Mouse (Mus musculus): ENCODE data around the gene Bmt2. TPM values are rescaled to one million over a fixed set of nuclear protein-coding genes. Genes with fewer than 3 reads are reported as not detected.

Gene Bmt2
- total and polyA plus RNA-seq, 3 experiments = 12.8 to 59.2 (median 17.6) TPM

- no peak for DNase-seq (ENCODE audit: extremely low read depth)
- Histone ChIP-seq H3K27me3 (replicated peaks) (no peaks in the 10 kb centered on the region), H3K4me3 (replicated peaks in 1 of 3; ENCODE audit: low read depth in 2 of 3, low read length in 2 of 3, poor library complexity in 1 of 3) (no peak overlapping the region), H3K36me3 (replicated peaks in 1 of 2; ENCODE audit: control insufficient read depth in 1 of 2, insufficient read depth in 1 of 2, low read length in 1 of 2) (peaks cover 30 to 70% of the 10 kb centered on the region in 2 experiments), H3K27ac (ENCODE audit: insufficient read depth, low read depth) (no peak overlapping the region), H3K4me1 (ENCODE audit: control insufficient read depth in 1 of 2, insufficient read depth in 2 of 2) (peaks cover 0 to 4% of the 10 kb centered on the region in 2 experiments; a peak in 1 of 4 replicates), H3K4me2 (ENCODE audit: insufficient read depth, low read depth, poor library complexity, severe bottlenecking) (no peak overlapping the region), H3K79me2 (replicated peaks; ENCODE audit: control insufficient read depth, extremely low read depth, insufficient read depth, poor library complexity, severe bottlenecking) (peaks cover 16% of the 10 kb centered on the region), H3K9ac (ENCODE audit: insufficient read depth, low read depth) (no peak overlapping the region), H3K9me3 (replicated peaks; ENCODE audit: low read length) (no peaks in the 10 kb centered on the region)
- dilution Hi-C loops (cut with MboI; ENCODE audit: extremely low pct_ligation_motif_present, extremely low pct_unique_long_range_greater_than_20kb, low sequenced_read_pairs) (no loop called here), in situ Hi-C loops (cut with MboI; ENCODE audit: low pct_ligation_motif_present, low pct_unique_long_range_greater_than_20kb, low sequenced_read_pairs) (no loop called here)
- TF ChIP-seq NELFE (IDR thresholded peaks at IDR 0.05; ENCODE audit: low read depth, low read length) = no peak
- no peak for TF ChIP-seq POLR2A (IDR thresholded peaks at IDR 0.05; ENCODE audit: low read depth, low read length)
- TF ChIP-seq HCFC1 (IDR thresholded peaks at IDR 0.05; ENCODE audit: low read depth, low read length) = no peak
- TF ChIP-seq ETS1 (conservative IDR thresholded peaks at IDR 0.05; ENCODE audit: low read depth, low read length) = no peak
- no peak for TF ChIP-seq CHD1 (IDR thresholded peaks at IDR 0.05; ENCODE audit: low read depth, low read length)
- no peak for TF ChIP-seq CTCF (conservative IDR thresholded peaks at IDR 0.05 in 1 of 2, IDR thresholded peaks at IDR 0.05 in 1 of 2; ENCODE audit: low read depth in 2 of 2, low read length in 2 of 2)
- TF ChIP-seq TBP (conservative IDR thresholded peaks at IDR 0.05; ENCODE audit: low read depth, low read length) = no peak
- no peak for TF ChIP-seq ELF1 (IDR thresholded peaks at IDR 0.05; ENCODE audit: low read depth, low read length)
- no peak for TF ChIP-seq ZKSCAN1 (IDR thresholded peaks at IDR 0.05; ENCODE audit: borderline replicate concordance, low read depth, low read length)
- no peak for TF ChIP-seq GABPA (IDR thresholded peaks at IDR 0.05; ENCODE audit: insufficient replicate concordance, low read depth, low read length)
- no peak for TF ChIP-seq MXI1 (IDR thresholded peaks at IDR 0.05; ENCODE audit: low read depth, low read length)
- TF ChIP-seq TCF12 (IDR thresholded peaks at IDR 0.05; ENCODE audit: low read depth, low read length) = no peak
- no peak for TF ChIP-seq MAX (IDR thresholded peaks at IDR 0.05; ENCODE audit: low read length)
- no peak for TF ChIP-seq JUND (conservative IDR thresholded peaks at IDR 0.05; ENCODE audit: low read depth, low read length)
- TF ChIP-seq PAX5 (IDR thresholded peaks at IDR 0.05; ENCODE audit: low read length) = no peak
- TF ChIP-seq RCOR1 (conservative IDR thresholded peaks at IDR 0.05; ENCODE audit: low read depth, low read length) = no peak
- TF ChIP-seq NRF1 (IDR thresholded peaks at IDR 0.05; ENCODE audit: low read depth, low read length) = no peak
- TF ChIP-seq SIN3A (IDR thresholded peaks at IDR 0.05; ENCODE audit: low read length) = no peak
These were observed 91.2 kb downstream of the Bmt2 start for GRCm38 (mm10) chr6:13586560-13586959.

- H3K4me3 ChIP-seq (replicated peaks in 1 of 3; ENCODE audit: low read depth in 2 of 3, low read length in 2 of 3, poor library complexity in 1 of 3) = no peak overlapping the region
- H3K9ac ChIP-seq (ENCODE audit: insufficient read depth, low read depth) = no peak overlapping the region
- no peaks in the 10 kb centered on the region for H3K27me3 ChIP-seq (replicated peaks)
- H3K36me3 ChIP-seq (replicated peaks in 1 of 2; ENCODE audit: control insufficient read depth in 1 of 2, insufficient read depth in 1 of 2, low read length in 1 of 2) = peaks cover 28 to 69% of the 10 kb centered on the region in 2 experiments
- no peak overlapping the region for H3K27ac ChIP-seq (ENCODE audit: insufficient read depth, low read depth)
- no peak overlapping the region for H3K4me2 ChIP-seq (ENCODE audit: insufficient read depth, low read depth, poor library complexity, severe bottlenecking)
- in situ Hi-C loops (cut with MboI; ENCODE audit: low pct_ligation_motif_present, low pct_unique_long_range_greater_than_20kb, low sequenced_read_pairs) = no loop called here
- no peak for TF ChIP-seq POLR2A (IDR thresholded peaks at IDR 0.05; ENCODE audit: low read depth, low read length)
- no peak for TF ChIP-seq EP300 (IDR thresholded peaks at IDR 0.05; ENCODE audit: low read length)
- H3K9me3 ChIP-seq (replicated peaks; ENCODE audit: low read length) = no peaks in the 10 kb centered on the region
- H3K4me1 ChIP-seq (ENCODE audit: control insufficient read depth in 1 of 2, insufficient read depth in 2 of 2) = peaks cover 0 to 4% of the 10 kb centered on the region in 2 experiments; a peak in 1 of 4 replicates
- dilution Hi-C loops (cut with MboI; ENCODE audit: extremely low pct_ligation_motif_present, extremely low pct_unique_long_range_greater_than_20kb, low sequenced_read_pairs) = no loop called here
- peaks cover 16% of the 10 kb centered on the region for H3K79me2 ChIP-seq (replicated peaks; ENCODE audit: control insufficient read depth, extremely low read depth, insufficient read depth, poor library complexity, severe bottlenecking)
- DNase-seq (ENCODE audit: extremely low read depth) = no peak
These were observed 91.6 kb downstream of the Bmt2 start for GRCm38 (mm10) chr6:13586154-13586553.
